Mouse (Mus musculus): ENCODE measurements around the gene Clec16a. TPM values are rescaled to one million over a fixed set of nuclear protein-coding genes. Genes with fewer than 3 reads are reported as not detected.

Clec16a gene
- polyA plus RNA-seq, 1 experiment from 2014 or later = 11.3 TPM

- H3K27me3 ChIP-seq (ENCODE audit: insufficient read depth, low read length) = no peaks in the 10 kb centered on the region
- TF ChIP-seq EP300 (IDR thresholded peaks at IDR 0.05; ENCODE audit: low read depth) = no peak
- H3K4me2 ChIP-seq (ENCODE audit: low read depth, low read length) = no peak overlapping the region
- no peaks in the 10 kb centered on the region for H3K9me3 ChIP-seq (ENCODE audit: low read length)
- H3K27ac ChIP-seq (ENCODE audit: low read depth) = no peak overlapping the region
- WGBS (ENCODE audit: insufficient replicate concordance) = 55% methylated on average over 1 of the region's 1 CpGs
- no peak overlapping the region for H3K9ac ChIP-seq (replicated peaks)
- ATAC-seq (no peak), DNase-seq (no peak)
- H3K36me3 ChIP-seq (replicated peaks; ENCODE audit: insufficient read depth, low read length) = peaks cover 36% of the 10 kb centered on the region
- H3K4me1 ChIP-seq (ENCODE audit: insufficient read depth) = peaks cover 8% of the 10 kb centered on the region
- H3K4me3 ChIP-seq (ENCODE audit: low read depth, low read length) = no peak overlapping the region
Measured at GRCm38 (mm10) chr16:10578376-10578775, 33.2 kb downstream of the Clec16a start.

- no peak for ATAC-seq
Measured at GRCm38 (mm10) chr16:10581234-10581898, 36.2 kb downstream of the Clec16a start.

DNA sequence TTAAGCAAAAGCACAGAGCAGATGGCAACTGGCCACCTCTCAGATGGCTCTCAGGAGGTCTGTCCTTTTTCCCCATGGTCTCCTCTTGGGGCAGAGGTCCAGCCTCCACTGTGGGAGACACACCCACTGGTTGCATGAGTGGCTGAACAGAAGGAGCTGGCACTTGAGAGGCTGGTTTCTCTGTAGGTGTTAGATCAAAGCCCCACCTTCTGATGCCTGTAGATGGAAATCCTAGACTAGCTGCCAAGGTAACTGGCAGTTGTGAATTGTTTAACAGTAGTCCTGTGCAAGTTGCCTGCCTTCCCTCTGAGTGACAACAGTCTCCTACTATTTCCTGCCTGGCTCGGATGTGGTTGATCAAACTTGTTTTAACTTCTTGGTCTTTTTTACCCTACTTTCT lies 40.0 kb downstream of the Clec16a start:
- H3K36me3 ChIP-seq (replicated peaks; ENCODE audit: insufficient read depth, low read length) = peaks cover 20% of the 10 kb centered on the region
- H3K4me3 ChIP-seq (ENCODE audit: low read depth, low read length) = no peak overlapping the region
- no peaks in the 10 kb centered on the region for H3K4me1 ChIP-seq (ENCODE audit: insufficient read depth)
- no peaks in the 10 kb centered on the region for H3K9me3 ChIP-seq (ENCODE audit: low read length)
- no peaks in the 10 kb centered on the region for H3K27me3 ChIP-seq (ENCODE audit: insufficient read depth, low read length)
- WGBS (ENCODE audit: insufficient replicate concordance) = 39% methylated on average over 1 of the region's 1 CpGs
- ATAC-seq (no peak), DNase-seq (no peak)
- H3K27ac ChIP-seq (ENCODE audit: low read depth) = no peak overlapping the region
- TF ChIP-seq CTCF (IDR thresholded peaks at IDR 0.05; ENCODE audit: low read depth) (no peak), EP300 (IDR thresholded peaks at IDR 0.05; ENCODE audit: low read depth) (no peak)
- H3K4me2 ChIP-seq (ENCODE audit: low read depth, low read length) = no peak overlapping the region
- H3K9ac ChIP-seq (replicated peaks) = no peak overlapping the region

More at GRCm38 (mm10) chr16:10581234-10581898, 36.2 kb downstream of the Clec16a start:
- Histone ChIP-seq H3K9me3 (ENCODE audit: low read length) (no peaks in the 10 kb centered on the region), H3K9ac (replicated peaks) (no peak overlapping the region), H3K27ac (ENCODE audit: low read depth) (no peak overlapping the region), H3K36me3 (replicated peaks; ENCODE audit: insufficient read depth, low read length) (peaks cover 34% of the 10 kb centered on the region), H3K4me3 (ENCODE audit: low read depth, low read length) (no peak overlapping the region), H3K27me3 (ENCODE audit: insufficient read depth, low read length) (no peaks in the 10 kb centered on the region), H3K4me1 (ENCODE audit: insufficient read depth) (peaks cover 1% of the 10 kb centered on the region), H3K4me2 (ENCODE audit: low read depth, low read length) (no peak overlapping the region)
- DNase-seq = no peak
- WGBS (ENCODE audit: insufficient replicate concordance) = 66% methylated on average over 2 of the region's 2 CpGs
- TF ChIP-seq EP300 (IDR thresholded peaks at IDR 0.05; ENCODE audit: low read depth) (no peak), CTCF (IDR thresholded peaks at IDR 0.05; ENCODE audit: low read depth) (no peak)

- no peaks in the 10 kb centered on the region for H3K4me1 ChIP-seq (ENCODE audit: insufficient read depth)
- peak; percentile 43 for TF ChIP-seq CTCF (IDR thresholded peaks at IDR 0.05; ENCODE audit: low read depth)
- no peak for TF ChIP-seq EP300 (IDR thresholded peaks at IDR 0.05; ENCODE audit: low read depth)
- H3K4me3 ChIP-seq (ENCODE audit: low read depth, low read length) = no peak overlapping the region
- no peak overlapping the region for H3K9ac ChIP-seq (replicated peaks)
- peaks cover 11% of the 10 kb centered on the region for H3K36me3 ChIP-seq (replicated peaks; ENCODE audit: insufficient read depth, low read length)
- no peak overlapping the region for H3K27ac ChIP-seq (ENCODE audit: low read depth)
- H3K4me2 ChIP-seq (ENCODE audit: low read depth, low read length) = no peak overlapping the region
- H3K9me3 ChIP-seq (ENCODE audit: low read length) = no peaks in the 10 kb centered on the region
- WGBS (ENCODE audit: insufficient replicate concordance) = 72% methylated on average over 3 of the region's 3 CpGs
- ATAC-seq = no peak
- DNase-seq = no peak
- no peaks in the 10 kb centered on the region for H3K27me3 ChIP-seq (ENCODE audit: insufficient read depth, low read length)
Measured at GRCm38 (mm10) chr16:10586546-10586945, 41.4 kb downstream of the Clec16a start.

- no peak overlapping the region for H3K27ac ChIP-seq (ENCODE audit: low read depth)
- no peak overlapping the region for H3K9ac ChIP-seq (replicated peaks)
- WGBS (ENCODE audit: insufficient replicate concordance) = 68% methylated on average over 5 of the region's 5 CpGs
- peaks cover 16% of the 10 kb centered on the region for H3K36me3 ChIP-seq (replicated peaks; ENCODE audit: insufficient read depth, low read length)
- H3K9me3 ChIP-seq (ENCODE audit: low read length) = no peaks in the 10 kb centered on the region
- no peak overlapping the region for H3K4me2 ChIP-seq (ENCODE audit: low read depth, low read length)
- H3K27me3 ChIP-seq (ENCODE audit: insufficient read depth, low read length) = no peaks in the 10 kb centered on the region
- ATAC-seq (no peak), DNase-seq (no peak)
- no peak overlapping the region for H3K4me3 ChIP-seq (ENCODE audit: low read depth, low read length)
- no peaks in the 10 kb centered on the region for H3K4me1 ChIP-seq (ENCODE audit: insufficient read depth)
- no peak for TF ChIP-seq EP300 (IDR thresholded peaks at IDR 0.05; ENCODE audit: low read depth)
- no peak for TF ChIP-seq CTCF (IDR thresholded peaks at IDR 0.05; ENCODE audit: low read depth)
Measured at GRCm38 (mm10) chr16:10599888-10600740, 55.0 kb downstream of the Clec16a start.

GRCm38 (mm10) chr16:10607802-10608201 lies 62.7 kb downstream of the Clec16a start:
- DNase-seq (no peak), ATAC-seq (no peak)
- no peaks in the 10 kb centered on the region for H3K4me1 ChIP-seq (ENCODE audit: insufficient read depth)
- H3K9me3 ChIP-seq (ENCODE audit: low read length) = no peaks in the 10 kb centered on the region
- H3K27ac ChIP-seq (ENCODE audit: low read depth) = no peak overlapping the region
- H3K4me2 ChIP-seq (ENCODE audit: low read depth, low read length) = no peak overlapping the region
- WGBS (ENCODE audit: insufficient replicate concordance) = 76% methylated on average over 3 of the region's 3 CpGs
- no peak for TF ChIP-seq CTCF (IDR thresholded peaks at IDR 0.05; ENCODE audit: low read depth)
- no peaks in the 10 kb centered on the region for H3K27me3 ChIP-seq (ENCODE audit: insufficient read depth, low read length)
- H3K4me3 ChIP-seq (ENCODE audit: low read depth, low read length) = no peak overlapping the region
- peaks cover 7% of the 10 kb centered on the region; the same call in 1 of the 2 replicates for H3K36me3 ChIP-seq (replicated peaks; ENCODE audit: insufficient read depth, low read length)
- no peak overlapping the region for H3K9ac ChIP-seq (replicated peaks)
